Mouse (Mus musculus) cerebellum, adult 2 months (tissue): ENCODE data around the gene Lingo3. TPM values are rescaled to one million over a fixed set of nuclear protein-coding genes. Genes with fewer than 3 reads are reported as not detected.
"Not testable (repeated sequence)": the region's sequence is repeated elsewhere in the genome, so short reads cannot be mapped to it uniquely, and the experiment has no call there.

Experiments
- DNase-seq, 2 experiments: peaks; one replicate each; pipeline ENCODE4 v3.0.0; 2021
- H3K27ac ChIP-seq: fragments of 200-500 bp; 2 replicates; pipeline ENCODE4 v1.5.1; 2012; ENCODE audit warnings: low read length, control low read depth, inconsistent platforms; ENCODE audit not compliant: insufficient read depth
- H3K27me3 ChIP-seq: fragments of 200-500 bp; 2 replicates; pipeline ENCODE4 v1.6.1; 2012; ENCODE audit warnings: inconsistent platforms, mild to moderate bottlenecking, low read length, moderate library complexity; ENCODE audit not compliant: control insufficient read depth, insufficient read depth
- H3K4me1 ChIP-seq: fragments of 200-500 bp; 2 replicates; pipeline ENCODE4 v1.6.1; 2011; ENCODE audit warnings: low read length; ENCODE audit not compliant: control insufficient read depth, insufficient read depth
- H3K4me3 ChIP-seq: fragments of 200-500 bp; replicated peaks from 2 replicates; pipeline ENCODE3; 2011; ENCODE audit warnings: mild to moderate bottlenecking, low read depth, low read length, control low read depth; ENCODE audit not compliant: insufficient read depth
- CTCF ChIP-seq: fragments of 200-500 bp; IDR thresholded peaks from 2 replicates; pipeline ENCODE4 v1.5.1; 2011; ENCODE audit warnings: low read depth, mild to moderate bottlenecking, control low read depth, low read length, moderate library complexity, borderline replicate concordance; ENCODE audit not compliant: insufficient read depth
- POLR2A ChIP-seq: fragments of 200-500 bp; IDR thresholded peaks from 2 replicates; pipeline ENCODE4 v1.6.1; 2011; ENCODE audit warnings: low read length, control low read depth, borderline replicate concordance; ENCODE audit not compliant: insufficient read depth
- WGBS: fragments of 180-500 bp; shearing (Covaris S2); methylation state at CpG from one replicate; pipeline ENCODE4 v1.1.7; 2018; 5-methylcytosine and 5-hydroxymethylcytosine counted together
- polyA plus RNA-seq: library from polyadenylated mRNA; depleted of rRNA; stranded (reverse); fragments of >200 nt; gene quantifications from 2 replicates; pipeline ENCODE4 v1.2.3, GENCODE M21; 2012

Lingo3 gene
- polyA plus RNA-seq, 1 experiment: 54.4 TPM

- Histone ChIP-seq H3K4me3 (no peak overlapping the region), H3K27me3 (no peaks in the 10 kb centered on the region), H3K27ac (no peak overlapping the region), H3K4me1 (peaks cover 40% of the 10 kb centered on the region)
- TF ChIP-seq POLR2A (no peak), CTCF (no peak)
- WGBS: 16% methylated on average over 9 of the region's 9 CpGs
- no peak for DNase-seq
Observed at GRCm38 (mm10) chr10:80831136-80831535, 12.7 kb downstream of the Lingo3 start.

GRCm38 (mm10) chr10:80829359-80830278, 14.2 kb downstream of the Lingo3 start:
- TF ChIP-seq CTCF: no peak
- no peak for TF ChIP-seq POLR2A
- WGBS: 7% methylated on average over 1 of the region's 1 CpGs
- no peak for DNase-seq
- H3K27ac ChIP-seq: no peak overlapping the region
- H3K4me3 ChIP-seq: no peak overlapping the region
- H3K4me1 ChIP-seq: peaks cover 27% of the 10 kb centered on the region
- H3K27me3 ChIP-seq: no peaks in the 10 kb centered on the region

- not testable (repeated sequence) for DNase-seq, H3K27me3 ChIP-seq, H3K27ac ChIP-seq
- H3K4me3 ChIP-seq: peak overlapping the region; percentile 65
- WGBS: 33% methylated on average over 9 of the region's 9 CpGs
- peaks cover 27% of the 10 kb centered on the region for H3K4me1 ChIP-seq
Observed at GRCm38 (mm10) chr10:80828587-80828986, 15.3 kb downstream of the Lingo3 start.

GRCm38 (mm10) chr10:80827870-80828420, 15.9 kb downstream of the Lingo3 start:
- Histone ChIP-seq H3K27ac (peak overlapping the region; percentile 15; the same call in 1 of the 2 replicates), H3K4me1 (peaks cover 21% of the 10 kb centered on the region), H3K4me3 (peak overlapping the region; percentile 65), H3K27me3 (no peaks in the 10 kb centered on the region)
- 8% methylated on average over 10 of the region's 10 CpGs for WGBS
- no peak for TF ChIP-seq POLR2A
- no peak for TF ChIP-seq CTCF
- no peak for DNase-seq

- H3K27ac ChIP-seq: peak overlapping the region; percentile 15; the same call in 1 of the 2 replicates
- TF ChIP-seq POLR2A (no peak), CTCF (no peak)
- 2% methylated on average over 29 of the region's 29 CpGs for WGBS
- H3K4me1 ChIP-seq: peaks cover 21% of the 10 kb centered on the region
- no peaks in the 10 kb centered on the region for H3K27me3 ChIP-seq
- peak overlapping the region; percentile 65 for H3K4me3 ChIP-seq
- no peak for DNase-seq
Observed at GRCm38 (mm10) chr10:80827063-80827869, 16.6 kb downstream of the Lingo3 start.

GRCm38 (mm10) chr10:80826151-80827062, 17.4 kb downstream of the Lingo3 start, which contains the start of gene Oaz1:
Gene Oaz1, plus strand, starts transcription at chr10:80826656.
- Histone ChIP-seq H3K27ac (peak within 1 kb of the TSS; percentile 96), H3K4me1 (peaks cover 17% of the 10 kb centered on the region), H3K27me3 (no peaks in the 10 kb centered on the region), H3K4me3 (peak within 1 kb of the TSS; percentile 95)
- WGBS: under 1% methylated on average over 82 of the region's 82 CpGs
- DNase-seq: peak; percentile 99 to 100
- TF ChIP-seq POLR2A (peak; percentile 90), CTCF (no peak)

GRCm38 (mm10) chr10:80824827-80825226, 19.0 kb downstream of the Lingo3 start:
- Histone ChIP-seq H3K4me1 (peaks cover 8% of the 10 kb centered on the region), H3K27ac (no peak overlapping the region), H3K4me3 (no peak overlapping the region), H3K27me3 (no peaks in the 10 kb centered on the region)
- 72% methylated on average over 2 of the region's 2 CpGs for WGBS
- DNase-seq: no peak
- TF ChIP-seq CTCF (no peak), POLR2A (no peak)
